Mouse (Mus musculus): ENCODE results near the gene Tango6.
"Not testable (repeated sequence)": the region's sequence is repeated elsewhere in the genome, so short reads cannot be mapped to it uniquely, and the experiment has no call there.

The Tango6 gene

DNA sequence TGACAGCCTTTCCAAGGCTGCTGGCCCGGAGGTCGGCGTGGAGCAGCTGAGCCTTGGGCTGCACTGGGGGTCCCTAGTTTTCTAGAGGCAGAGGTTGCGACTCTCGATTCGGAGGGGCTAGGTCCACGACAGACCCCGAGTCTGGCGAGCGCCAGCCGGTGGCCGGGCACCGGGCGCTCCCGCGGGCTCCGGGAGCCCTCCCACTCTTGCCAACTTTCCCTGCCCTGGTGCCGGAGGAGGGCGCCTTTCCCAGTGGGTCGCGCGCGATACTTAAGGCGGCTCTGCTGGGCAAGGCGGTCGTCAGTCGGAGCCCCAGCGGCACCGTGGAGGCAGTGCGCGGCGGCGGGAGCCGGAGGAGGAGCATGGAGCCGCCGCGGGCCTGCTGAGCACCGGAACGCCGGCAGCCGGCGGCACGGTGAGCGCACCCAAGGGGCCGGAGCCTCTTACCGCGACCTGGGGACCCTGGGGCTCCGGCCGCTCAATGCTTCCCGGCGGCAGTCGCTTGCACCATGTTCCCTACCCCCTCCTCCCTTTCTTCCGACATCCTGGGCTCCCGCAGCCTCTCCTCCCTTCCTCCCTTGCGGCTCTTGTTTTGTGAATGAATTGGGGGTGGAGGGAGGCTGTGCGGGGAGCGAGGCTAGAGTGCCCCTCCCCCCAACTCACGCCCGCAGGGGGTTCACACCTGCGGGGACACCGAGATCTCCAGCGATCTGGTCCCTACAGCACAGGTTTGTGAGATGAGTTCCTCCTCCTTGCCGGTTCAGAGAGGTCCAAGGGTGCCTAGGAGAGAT, 187.9 kb downstream of the Tango6 start:
- in situ Hi-C loops (cut with MboI, MseI) = loop anchor here (10.0 kb wide), 1 partner anchor 146 kb away; no protein-coding TSS in a partner anchor

DNA sequence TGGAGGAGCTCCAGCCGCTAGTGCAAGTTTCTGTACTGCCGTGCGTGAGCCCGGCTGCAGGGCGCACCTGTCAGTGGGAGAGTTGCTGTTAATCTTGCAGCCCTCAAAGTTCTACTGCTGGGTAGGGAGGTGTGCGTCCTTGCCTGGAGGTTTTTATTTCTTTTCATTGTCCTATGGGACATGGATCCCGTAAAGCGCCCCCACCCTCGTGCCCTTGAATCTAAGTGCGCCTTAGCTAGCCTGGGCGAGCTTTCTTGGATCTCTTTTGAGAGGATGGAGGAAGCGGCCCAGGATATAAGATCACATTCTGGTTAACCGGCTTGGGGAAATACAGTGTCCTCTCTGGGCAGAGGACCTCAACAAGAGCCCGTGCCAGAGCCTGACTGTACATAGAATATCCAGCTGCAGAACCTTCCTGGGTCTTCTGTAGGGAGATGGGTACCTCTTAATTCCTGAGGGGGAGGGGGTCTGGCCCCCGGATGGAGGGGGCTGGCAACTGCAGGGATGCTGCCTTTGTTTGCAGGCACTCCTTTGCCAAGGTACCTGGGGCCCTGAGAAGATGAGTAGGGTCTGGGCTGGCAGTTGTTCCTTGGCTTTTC, 188.6 kb downstream of the Tango6 start:
- in situ Hi-C loops (cut with MboI, MseI) = loop anchor here (10.0 kb wide), 1 partner anchor 147 kb away; no protein-coding TSS in a partner anchor

DNA sequence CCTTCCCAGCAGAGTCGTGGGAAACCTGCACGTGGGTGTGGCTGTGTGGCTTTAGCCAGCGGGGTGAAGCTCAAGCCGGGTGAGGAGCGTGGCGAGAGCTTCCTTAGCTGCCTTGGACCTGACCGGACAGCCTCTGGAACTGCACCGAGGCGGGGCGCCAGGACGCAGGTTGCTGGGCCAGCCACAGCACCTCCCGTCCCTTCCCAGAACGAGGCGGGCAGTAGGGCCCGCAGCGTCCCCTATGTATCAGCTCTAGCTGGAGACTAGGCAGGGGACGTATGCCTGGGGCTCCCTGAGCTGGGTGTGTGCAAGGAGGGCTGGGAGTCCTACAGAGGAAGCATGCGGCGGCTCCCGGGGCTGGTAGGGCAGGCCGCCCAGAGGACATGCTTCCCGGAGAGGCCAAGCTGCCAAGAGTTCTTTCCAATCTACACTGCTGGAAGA, 189.1 kb downstream of the Tango6 start:
- in situ Hi-C loops (cut with MboI, MseI) = loop anchor here (10.0 kb wide), 1 partner anchor 147 kb away; no protein-coding TSS in a partner anchor

DNA sequence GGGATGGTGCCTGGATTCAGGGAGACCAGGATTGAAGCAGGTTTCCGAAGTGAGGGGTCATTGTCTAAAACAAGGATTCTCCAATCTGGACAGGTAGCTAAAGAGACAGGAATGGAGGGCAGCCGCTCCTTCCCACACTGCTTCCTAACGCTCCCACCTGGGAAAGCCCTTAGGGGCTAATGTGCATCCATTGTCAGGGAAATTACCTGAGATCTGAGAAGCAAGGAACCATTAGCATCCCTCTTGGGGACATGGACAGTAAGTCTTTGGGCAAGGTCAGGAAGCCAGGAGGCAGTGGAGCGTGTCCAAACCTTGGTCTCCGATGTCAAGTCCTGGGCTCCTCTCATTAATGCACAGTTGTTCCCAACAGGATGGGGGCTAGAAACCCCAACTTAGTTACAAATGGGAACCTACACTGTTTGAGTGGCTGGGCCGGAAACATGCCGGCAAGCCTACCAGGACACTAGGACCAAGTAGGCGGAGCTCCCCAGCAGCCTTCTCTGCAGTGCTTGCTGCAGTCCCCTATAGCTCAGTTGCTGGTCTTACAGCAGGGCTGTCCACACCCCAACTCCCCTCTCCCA, 189.7 kb downstream of the Tango6 start:
- in situ Hi-C loops (cut with MboI, MseI) = loop anchor here (10.0 kb wide), 1 partner anchor 148 kb away; no protein-coding TSS in a partner anchor

DNA sequence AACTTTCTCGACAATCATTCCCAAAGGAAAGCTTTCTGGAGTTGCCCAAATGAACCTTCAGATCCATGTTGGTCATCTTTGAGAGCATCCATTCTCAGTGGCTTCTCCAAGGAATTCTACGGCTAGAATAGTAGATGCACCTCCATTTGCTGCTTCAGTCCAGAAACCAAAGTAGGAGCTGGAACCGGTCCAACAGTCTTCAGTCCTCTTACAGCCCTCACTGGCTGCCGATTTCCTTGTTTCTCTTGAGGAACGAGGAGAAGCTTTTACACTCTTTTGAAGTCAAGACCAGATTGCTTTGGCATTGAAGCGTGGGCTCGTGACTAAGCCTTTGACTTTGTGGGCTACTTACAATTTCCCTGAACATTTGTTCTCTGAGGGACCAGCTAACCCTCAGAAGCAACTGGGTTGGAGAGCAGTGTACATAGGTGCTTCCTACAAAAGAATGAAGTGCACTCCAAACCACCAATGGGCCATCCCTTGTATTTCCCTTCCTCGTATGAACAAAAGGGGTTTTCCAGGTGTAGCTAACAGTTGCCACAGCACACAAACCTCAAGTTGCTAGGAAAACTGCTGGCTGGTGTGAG, 197.3 kb downstream of the Tango6 start:
- in situ Hi-C loops (cut with MboI, MseI) = no loop called here

DNA sequence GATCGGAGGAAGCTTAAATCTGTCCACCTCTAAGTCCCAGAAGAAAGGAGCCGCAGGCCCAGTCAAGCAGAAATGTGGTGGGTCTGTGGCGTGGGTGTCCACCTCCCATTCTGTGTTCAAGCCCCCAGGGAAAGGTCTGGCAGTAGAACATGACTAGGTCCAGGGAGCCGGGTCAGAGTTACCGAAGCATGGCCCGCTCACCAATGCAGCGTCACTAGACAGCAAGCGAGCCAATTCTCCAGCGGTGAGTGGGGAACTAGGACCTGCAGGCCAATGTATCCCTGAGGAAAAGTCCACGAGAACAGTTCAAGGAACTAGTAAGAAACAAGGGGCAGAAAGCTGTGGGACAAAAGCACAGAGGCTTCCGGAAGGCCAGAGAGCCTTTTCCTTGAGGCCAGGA, 201.2 kb downstream of the Tango6 start:
- in situ Hi-C loops (cut with MboI, MseI) = not testable (repeated sequence)

DNA sequence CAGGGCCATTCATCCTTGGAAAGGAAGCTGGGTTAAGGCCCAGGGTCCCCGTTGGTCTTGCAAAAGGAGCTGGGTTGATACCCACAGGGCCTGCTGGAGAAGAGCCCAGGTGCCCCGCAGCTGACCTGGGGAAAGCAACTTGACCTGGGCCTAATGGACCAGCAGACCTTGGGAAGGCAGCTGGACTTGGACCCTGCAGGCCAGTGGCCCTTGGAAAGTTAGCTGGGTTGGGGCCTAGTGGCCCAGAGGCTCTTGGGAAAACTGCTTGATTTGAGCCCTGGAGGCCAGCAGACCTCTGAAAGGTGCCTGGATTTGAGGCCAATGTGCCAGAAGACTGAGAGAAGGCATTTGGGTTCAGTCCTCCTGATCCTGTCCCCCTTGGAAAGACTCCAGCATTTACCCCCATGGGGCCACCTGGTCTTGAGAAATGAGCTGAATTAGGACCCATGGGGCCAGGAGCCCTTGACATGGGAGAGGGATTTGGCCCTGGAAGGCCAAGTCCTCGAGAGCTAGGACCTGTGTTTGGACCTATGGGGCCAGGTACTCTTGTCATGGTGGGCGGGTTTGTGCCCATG, 202.0 kb downstream of the Tango6 start:
- in situ Hi-C loops (cut with MboI, MseI) = loop anchor here (5.0 kb wide), 1 partner anchor 198 kb away; no protein-coding TSS in a partner anchor

DNA sequence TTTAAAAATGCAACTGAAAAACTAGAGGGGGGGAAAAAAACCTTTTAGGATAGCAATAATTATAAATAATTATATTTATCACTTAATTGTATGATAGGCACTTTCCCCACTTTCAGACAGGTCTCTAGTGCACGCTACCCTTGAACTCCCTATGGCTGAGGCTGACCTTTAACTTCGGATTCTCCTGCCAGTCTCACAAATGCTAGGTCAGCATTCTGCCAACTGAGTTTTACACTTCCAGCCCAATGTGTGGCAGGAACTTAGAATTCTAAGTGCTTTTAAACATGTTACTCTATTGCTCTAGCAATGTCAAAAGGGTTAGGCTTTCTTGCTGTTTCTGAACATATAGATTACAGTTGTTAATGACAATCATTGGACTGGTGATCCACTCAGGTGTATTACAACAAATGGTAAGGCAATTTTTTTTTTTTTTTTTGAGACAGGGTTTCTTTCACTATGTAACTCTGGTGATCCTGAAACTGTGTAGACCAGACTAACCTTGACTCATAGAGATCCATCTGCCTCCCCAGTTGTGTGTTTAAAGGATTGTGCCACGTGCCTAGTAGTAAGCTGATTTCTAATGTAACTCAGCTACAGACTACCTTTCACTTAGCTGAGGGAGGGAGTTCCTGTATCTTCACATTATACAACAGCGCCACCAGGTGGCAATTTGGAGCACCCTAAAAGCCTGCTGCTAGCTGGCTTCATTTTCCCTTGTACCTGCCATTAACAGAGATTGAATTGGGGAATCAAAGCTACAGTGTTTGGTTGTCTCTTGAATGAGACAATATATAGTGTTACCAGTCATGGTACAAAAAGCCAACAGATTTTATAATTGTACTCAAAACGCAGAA, 204.7 kb downstream of the Tango6 start:
- in situ Hi-C loops (cut with MboI, MseI) = loop anchor here (5.0 kb wide), 1 partner anchor 200 kb away; no protein-coding TSS in a partner anchor

DNA sequence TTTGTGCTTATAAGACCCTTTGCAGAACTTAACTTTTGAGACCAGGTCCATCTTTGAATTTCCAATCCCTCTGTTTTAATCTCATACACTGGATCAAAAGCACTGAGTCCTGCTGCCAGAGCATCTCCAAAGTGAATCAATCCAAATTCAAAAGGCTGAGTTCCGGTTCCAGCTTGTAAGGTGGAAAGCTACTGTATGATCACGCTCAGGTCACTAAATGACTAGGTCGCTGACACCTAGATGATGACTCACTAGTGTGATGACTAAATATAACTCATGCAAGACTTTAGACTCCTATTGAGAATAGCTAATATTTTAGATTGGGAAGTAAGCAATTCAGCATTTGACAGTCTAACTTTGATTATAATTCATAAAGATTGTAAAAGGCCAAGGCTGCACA, 205.9 kb downstream of the Tango6 start:
- in situ Hi-C loops (cut with MboI, MseI) = loop anchor here (5.0 kb wide), 1 partner anchor 202 kb away; no protein-coding TSS in a partner anchor

DNA sequence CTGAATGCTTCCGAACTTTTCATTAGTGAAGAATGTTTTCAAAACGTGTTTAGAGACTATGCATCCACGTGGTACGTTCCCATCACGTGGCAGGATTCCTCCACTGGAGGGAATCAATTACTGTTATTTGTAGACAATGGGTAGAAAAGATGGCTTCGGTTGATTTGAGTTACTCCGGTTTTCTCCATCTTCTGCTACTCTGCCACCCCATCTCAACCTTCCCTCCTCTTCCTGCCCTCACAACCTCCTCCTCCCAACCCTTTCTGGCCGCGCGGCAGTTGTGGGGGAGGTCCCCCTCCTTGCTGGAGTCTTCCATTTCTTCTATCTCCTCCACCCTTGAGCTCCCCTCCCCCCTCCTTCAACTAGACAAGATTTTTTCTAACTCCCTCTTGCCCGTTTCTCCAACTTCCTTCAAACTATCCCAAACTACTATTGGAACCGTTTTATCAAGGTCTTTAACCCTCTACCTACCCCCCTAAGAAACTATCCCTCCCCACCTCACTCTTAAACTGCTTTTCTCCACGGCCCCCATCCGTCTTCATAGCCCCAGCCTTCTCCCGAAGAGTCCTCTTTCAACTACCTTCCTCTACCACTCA, 209.4 kb downstream of the Tango6 start:
- in situ Hi-C loops (cut with MboI, MseI) = no loop called here

DNA sequence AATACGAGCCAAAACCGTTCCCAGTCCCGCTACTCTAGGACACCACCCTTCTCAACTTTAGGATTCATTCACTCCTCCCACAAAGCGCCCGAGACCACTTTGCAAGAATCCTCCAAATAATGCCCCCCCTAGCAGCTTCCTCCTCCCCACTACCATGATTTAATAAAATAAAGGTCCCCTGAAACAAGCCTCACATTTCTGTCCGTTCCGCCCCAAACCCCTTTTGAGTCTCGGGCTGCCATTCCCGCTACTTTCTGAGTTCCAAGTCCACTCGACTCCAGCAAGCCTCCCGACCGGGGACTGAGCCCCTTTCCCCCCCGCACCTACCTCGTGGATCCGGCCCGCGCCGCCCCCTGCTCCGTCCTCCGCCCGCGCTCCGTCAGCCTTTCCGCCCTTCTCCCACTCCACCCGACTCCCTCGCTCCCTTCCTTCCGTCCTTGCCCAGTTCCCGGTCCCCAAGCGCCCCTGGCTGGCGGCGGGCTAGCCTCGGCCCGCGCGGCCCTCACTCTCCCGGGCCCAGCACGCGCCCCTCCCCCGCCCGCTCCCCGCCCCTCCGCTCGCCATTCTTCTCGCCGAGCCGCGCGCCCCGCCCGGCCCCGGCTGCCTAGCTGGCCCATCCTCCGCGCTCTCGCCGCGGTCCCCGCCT, 210.1 kb downstream of the Tango6 start:
- in situ Hi-C loops (cut with MboI, MseI) = no loop called here

DNA sequence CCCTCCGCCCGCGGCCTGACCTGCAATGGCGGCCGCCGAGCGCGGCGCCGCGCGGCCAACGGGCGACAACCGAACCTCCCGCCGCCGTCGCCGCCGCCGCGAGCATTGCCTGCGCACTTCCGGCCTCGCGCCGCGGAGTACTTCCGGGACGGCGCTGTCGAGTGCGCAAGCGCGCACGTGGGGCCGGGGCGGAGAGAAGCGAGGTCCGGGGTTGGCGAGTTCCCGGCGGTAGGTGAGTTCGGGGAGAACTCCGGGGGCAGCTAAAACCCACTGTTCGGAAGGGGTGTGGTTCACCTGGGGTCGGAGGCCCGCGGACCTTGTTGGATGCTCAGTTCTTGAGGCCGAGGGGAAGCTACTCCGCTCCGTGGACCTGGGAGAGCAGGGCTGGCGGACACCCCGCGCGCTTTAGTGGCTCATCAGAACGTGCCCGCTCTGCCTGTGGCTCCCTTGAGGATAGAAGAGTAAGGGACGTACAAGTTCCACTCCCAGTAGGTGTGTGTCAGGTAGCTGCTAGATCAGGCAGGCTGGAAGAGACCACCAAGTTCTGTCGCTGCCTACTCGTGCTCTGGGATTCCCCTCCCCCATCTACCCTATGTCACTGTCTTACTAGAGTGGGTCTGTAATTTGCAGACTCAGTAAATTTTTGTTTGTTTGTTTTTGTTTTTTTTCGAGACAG, 210.8 kb downstream of the Tango6 start, which contains the start of gene Utp4:
TSS of gene Utp4 (plus strand) at position 156 of the 676 bp plus-strand sequence.
- in situ Hi-C loops (cut with MboI, MseI) = no loop called here

DNA sequence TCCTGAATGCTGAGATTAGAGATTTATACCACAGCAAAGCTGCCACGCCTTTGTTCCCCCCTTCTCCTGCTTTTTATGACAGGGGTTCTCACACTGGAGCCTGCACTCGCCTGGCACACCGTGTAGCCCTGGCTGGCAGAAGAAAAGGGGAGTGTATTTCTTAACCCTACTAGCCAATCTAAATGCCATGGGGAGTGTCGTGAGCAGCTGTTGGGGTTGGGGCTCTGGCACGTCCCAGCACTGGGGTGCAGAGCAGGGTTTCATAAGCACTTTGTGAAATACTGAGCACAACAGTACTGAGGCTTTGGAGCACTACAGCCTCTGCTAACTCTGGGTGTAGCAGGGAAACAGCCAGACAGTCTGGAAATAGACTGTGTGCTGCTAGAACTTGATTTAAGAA, 216.6 kb downstream of the Tango6 start:
- in situ Hi-C loops (cut with MboI, MseI) = no loop called here
